Mouse (Mus musculus) heart, postnatal 14 days (tissue): ENCODE measurements around the gene Lrrk1. TPM values are rescaled to one million over a fixed set of nuclear protein-coding genes. Genes with fewer than 3 reads are reported as not detected.

Source experiments
- DNase-seq, 2 experiments: peaks; one replicate each; pipeline ENCODE4 v3.0.0; 2021 to 2022
- intact Hi-C: fragments of 180-260 bp; cut with DNase I; formaldehyde crosslinking; loops from one replicate; pipeline ENCODE4 v1.15.1; 2025
- total RNA-seq, 2 experiments: library from RNA; stranded (reverse); gene quantifications; 2 replicates each; pipeline ENCODE4 v1.2.3; 2021

The Lrrk1 gene
- total RNA-seq, 2 experiments from 2014 or later, result 9.1 to 10.5 TPM

- no peak for DNase-seq
- intact Hi-C loops, result no loop called here
Observed at GRCm38 (mm10) chr7:66260763-66261390, 127.3 kb downstream of the Lrrk1 start.

DNA sequence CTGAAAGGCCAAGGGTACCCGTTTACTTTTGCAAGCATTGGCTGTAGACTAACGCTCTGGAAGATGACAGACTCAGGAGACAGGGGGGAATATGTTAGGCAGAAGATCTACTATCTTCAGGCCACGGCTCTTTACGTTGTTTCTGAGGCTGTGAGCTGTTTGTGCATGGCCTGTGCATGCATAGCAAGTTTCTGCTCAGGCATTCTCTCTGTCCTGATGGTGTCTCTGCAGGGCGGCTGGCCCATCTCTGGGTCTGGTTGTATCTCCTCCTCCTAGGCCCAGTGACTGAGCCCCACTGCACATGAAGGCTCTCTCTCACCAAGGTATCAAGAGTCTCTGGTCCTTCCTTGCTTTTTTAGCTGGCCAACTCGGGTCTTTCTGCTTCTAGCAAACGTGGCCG lies 127.9 kb downstream of the Lrrk1 start:
- intact Hi-C loops, result no loop called here

GRCm38 (mm10) chr7:66259436-66260206 lies 128.5 kb downstream of the Lrrk1 start:
- intact Hi-C loops, result no loop called here
- no peak for DNase-seq

More for the DNA sequence above, 127.9 kb downstream of the Lrrk1 start:
- DNase-seq, result no peak

GRCm38 (mm10) chr7:66258997-66259396 lies 129.2 kb downstream of the Lrrk1 start:
- intact Hi-C loops, result no loop called here
- DNase-seq, result no peak

DNA sequence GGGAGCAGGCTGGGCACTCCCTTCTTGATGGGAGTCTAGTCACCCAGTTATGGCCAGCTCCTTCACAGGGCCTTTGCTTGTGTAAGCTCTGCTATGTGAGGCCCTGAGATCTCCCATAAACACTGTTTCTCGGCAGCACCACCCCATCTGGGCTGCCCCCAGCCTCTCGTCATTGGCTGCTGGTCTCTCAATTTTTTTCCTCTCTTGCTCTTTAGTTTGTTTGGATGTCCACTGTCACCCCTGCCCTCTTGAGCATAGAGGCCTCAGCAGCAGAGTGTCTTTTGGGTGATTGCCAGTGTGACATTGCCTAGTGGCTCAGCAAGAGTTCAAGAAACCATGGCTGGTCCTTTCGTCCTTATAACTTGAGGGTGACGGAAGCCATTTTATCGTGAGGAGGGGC lies 130.9 kb downstream of the Lrrk1 start:
- intact Hi-C loops, result no loop called here
- no peak for DNase-seq

GRCm38 (mm10) chr7:66256441-66256840 lies 131.7 kb downstream of the Lrrk1 start:
- intact Hi-C loops, result no loop called here
- no peak for DNase-seq

- DNase-seq, result no peak
- intact Hi-C loops, result no loop called here
Observed at GRCm38 (mm10) chr7:66254993-66255392, 133.2 kb downstream of the Lrrk1 start.

GRCm38 (mm10) chr7:66253975-66254651 lies 134.0 kb downstream of the Lrrk1 start:
- DNase-seq, result no peak
- intact Hi-C loops, result no loop called here

GRCm38 (mm10) chr7:66250030-66250429 lies 138.1 kb downstream of the Lrrk1 start:
- intact Hi-C loops, result loop anchor here (1.0 to 2.0 kb wide), 2 partner anchors 51 to 148 kb away; no protein-coding TSS in a partner anchor

GRCm38 (mm10) chr7:66249426-66249825 lies 138.7 kb downstream of the Lrrk1 start:
- DNase-seq, result no peak
- intact Hi-C loops, result loop anchor here (5.0 kb wide), 1 partner anchor 47 kb away; no protein-coding TSS in a partner anchor

More at GRCm38 (mm10) chr7:66250030-66250429, 138.1 kb downstream of the Lrrk1 start:
- DNase-seq, result peak; percentile 85 to 91

DNA sequence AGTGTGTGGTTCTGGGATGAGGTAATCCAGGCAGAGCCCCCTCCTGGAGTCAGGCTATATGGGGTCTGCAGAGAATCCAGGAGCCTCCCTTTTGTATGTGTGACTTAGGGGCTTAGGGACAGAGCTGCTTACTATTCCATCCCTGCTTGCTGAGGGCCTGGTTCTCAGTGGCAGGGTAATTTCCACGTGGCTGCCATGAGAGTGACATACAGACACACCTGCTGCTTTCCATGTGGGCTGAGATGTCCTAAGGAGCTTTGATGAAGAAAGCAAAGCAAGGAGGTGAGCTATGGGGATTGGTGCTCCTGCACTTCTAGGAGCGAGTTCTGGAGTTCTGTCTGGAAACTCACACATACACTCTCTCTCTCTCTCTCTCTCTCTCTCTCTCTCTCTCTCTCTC lies 139.1 kb downstream of the Lrrk1 start:
- intact Hi-C loops, result loop anchor here (5.0 kb wide), 1 partner anchor 47 kb away; no protein-coding TSS in a partner anchor
- no peak for DNase-seq

DNA sequence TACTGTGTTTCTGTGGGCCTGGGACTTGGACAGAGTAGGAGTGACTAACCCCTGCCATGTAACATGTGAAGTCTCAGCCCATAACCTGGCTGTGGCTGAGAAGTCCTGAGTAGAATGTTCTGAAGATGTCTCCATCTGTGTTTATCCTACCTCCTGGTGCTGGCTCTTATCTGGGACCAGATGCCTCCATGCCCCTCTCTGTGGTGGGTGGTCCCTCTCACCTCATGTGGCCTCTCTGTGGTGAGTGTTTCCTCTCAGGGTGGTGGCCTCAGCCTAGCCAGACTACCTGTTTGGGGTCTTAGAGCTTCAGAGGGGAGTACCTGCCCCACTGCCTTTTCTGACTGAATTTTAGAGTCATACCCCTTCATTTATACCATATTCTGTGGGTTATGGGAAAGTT lies 139.9 kb downstream of the Lrrk1 start:
- no peak for DNase-seq
- intact Hi-C loops, result loop anchor here (5.0 kb wide), 1 partner anchor 46 kb away; no protein-coding TSS in a partner anchor

DNA sequence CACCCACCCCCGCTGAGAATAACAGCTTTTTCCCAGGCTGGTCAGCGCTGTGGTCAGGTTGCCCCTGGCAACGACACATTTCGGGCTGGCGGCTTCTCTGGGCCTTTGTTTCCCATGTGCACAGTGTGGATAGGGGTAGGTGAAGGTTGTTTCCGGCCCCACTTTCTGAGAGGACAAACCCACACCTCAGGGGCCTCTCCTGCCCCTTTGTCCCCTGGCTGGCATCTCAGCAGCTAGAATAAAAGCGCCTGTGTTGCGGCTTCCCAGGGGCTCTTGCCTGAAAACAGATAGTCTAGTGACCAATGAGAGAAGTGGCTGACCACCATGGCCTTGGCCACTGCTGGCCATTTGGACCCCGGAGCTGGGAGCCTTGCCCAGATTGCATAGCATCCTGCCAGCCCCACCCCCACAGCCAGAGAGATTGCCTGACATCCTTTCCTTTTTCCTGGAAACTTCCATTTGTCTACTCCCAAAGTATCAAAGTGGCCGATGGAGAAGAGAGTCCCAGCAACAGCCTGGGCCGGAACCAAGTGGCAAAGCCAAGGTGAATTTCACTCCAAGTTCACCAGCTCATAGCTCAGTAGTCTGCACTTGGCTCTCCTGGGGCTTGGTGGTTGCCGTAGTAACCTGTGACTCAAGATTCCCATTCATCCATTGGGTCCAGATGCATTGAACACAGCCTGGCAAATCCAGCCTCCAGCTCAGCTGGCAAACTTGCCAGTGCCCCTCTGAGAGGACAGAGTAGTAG lies 140.7 kb downstream of the Lrrk1 start:
- peak; percentile 19 to 35 for DNase-seq
- intact Hi-C loops, result loop anchor here (5.0 kb wide), 1 partner anchor 45 kb away; no protein-coding TSS in a partner anchor

DNA sequence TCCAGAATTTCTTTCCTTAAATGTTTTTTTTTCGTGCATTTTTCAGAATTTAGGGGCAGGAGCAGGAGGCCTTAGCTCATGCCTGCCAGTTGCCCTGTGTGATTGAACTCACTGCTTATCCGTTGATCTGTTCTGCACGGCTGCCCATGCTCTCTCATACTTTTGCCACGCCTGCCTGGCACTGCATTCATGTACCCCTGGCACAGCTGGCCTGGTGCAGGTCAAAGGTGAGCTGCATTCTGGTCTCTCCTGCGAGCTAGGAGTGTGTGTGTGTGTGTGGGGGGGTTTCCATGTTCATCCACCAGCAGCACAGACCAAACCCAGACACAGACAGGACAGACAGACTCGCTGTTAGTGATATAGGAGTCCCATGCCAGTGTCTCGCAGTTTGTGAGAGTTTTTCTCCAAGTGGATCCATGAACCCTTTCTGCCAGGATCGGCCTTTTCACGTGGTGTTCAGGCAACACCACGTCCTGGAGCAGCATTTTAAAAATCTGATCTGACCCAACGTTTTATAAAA lies 141.4 kb downstream of the Lrrk1 start:
- DNase-seq, result no peak
- intact Hi-C loops, result loop anchor here (5.0 kb wide), 1 partner anchor 44 kb away; no protein-coding TSS in a partner anchor

DNA sequence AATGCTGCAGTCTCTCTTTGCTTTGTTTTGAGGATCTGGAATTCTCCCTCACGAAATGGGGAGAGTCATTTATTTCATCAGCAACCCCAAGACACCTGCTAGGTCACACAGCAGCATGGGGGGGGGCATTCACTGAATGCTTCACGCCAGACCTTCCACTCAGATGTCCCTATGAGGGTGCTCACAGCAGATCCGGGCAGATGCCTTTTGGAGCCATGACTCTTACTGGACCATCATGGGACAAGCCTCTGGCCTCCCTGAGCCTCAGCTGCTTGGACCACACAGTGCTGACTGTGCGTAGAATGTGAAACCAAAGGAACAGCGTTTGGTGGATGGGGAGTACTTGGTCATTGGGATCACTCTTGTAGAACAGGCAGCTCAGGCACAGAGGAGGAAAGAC lies 142.5 kb downstream of the Lrrk1 start:
- DNase-seq, result no peak
- intact Hi-C loops, result loop anchor here (5.0 kb wide), 1 partner anchor 43 kb away; no protein-coding TSS in a partner anchor

DNA sequence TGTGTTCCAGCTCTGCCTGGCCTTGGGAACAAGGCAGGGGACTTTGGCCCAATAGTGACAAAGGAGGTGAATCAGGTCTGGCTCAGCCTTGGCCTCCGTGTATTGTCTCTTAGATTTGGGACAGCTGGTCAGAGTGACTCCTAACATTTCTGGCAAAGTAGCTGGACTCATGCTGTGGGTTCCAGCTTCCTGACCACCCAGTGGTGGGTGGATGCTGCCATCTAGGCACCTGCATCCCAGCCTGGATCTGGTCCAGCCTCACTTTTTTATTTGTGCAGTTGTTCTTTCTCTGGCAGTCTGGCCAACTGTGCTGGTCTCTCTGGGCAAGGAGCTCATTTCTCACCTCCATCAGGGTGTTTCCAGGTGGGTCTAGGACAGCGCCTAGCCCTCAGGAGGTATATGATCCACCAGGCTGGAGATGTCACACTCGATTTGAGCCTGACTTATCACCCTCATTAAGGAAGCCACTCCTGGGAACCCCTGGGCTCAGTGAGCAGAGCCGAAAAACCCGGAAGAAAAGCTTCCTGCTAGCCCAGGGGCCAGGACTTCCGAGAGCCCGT lies 144.3 kb downstream of the Lrrk1 start:
- intact Hi-C loops, result no loop called here
- DNase-seq, result no peak

- intact Hi-C loops, result no loop called here
- no peak for DNase-seq
Observed at GRCm38 (mm10) chr7:66241855-66242412, 146.2 kb downstream of the Lrrk1 start.

GRCm38 (mm10) chr7:66238157-66238556 lies 150.0 kb downstream of the Lrrk1 start:
- intact Hi-C loops, result no loop called here

GRCm38 (mm10) chr7:66233947-66234516 lies 154.1 kb downstream of the Lrrk1 start:
- intact Hi-C loops, result no loop called here
- DNase-seq, result no peak

More at GRCm38 (mm10) chr7:66238157-66238556, 150.0 kb downstream of the Lrrk1 start:
- no peak for DNase-seq
